Mouse (Mus musculus) intestine, embryonic 16.5 days (tissue): ENCODE data around the gene Ptprs. TPM values are rescaled to one million over a fixed set of nuclear protein-coding genes. Genes with fewer than 3 reads are reported as not detected.

Source experiments
- ATAC-seq: fragments of 200-750 bp; cut with Nextera tagmentation; 2 replicates; pipeline ENCODE4 v1.8.0; 2017; ENCODE audit warnings: moderate TSS enrichment, moderate library complexity
- H3K27ac ChIP-seq: fragments of 300-500 bp; sonication (generic); 2 replicates; pipeline ENCODE4 v1.5.1; 2014; ENCODE audit warnings: mild to moderate bottlenecking, low read length
- H3K27me3 ChIP-seq: fragments of 300-500 bp; sonication (generic); replicated peaks from 2 replicates; pipeline ENCODE4 v1.6.1; 2014; ENCODE audit warnings: low read length, control low read depth, mixed read lengths; ENCODE audit not compliant: control insufficient read depth, insufficient read depth
- H3K36me3 ChIP-seq: fragments of 300-500 bp; sonication (generic); 2 replicates; pipeline ENCODE4 v1.6.1; 2014; ENCODE audit warnings: low read length, control low read depth; ENCODE audit not compliant: control insufficient read depth, insufficient read depth
- H3K4me1 ChIP-seq: fragments of 300-500 bp; sonication (generic); 2 replicates; pipeline ENCODE4 v1.6.1; 2014; ENCODE audit warnings: low read length, control low read depth, mixed read lengths; ENCODE audit not compliant: control insufficient read depth, insufficient read depth
- H3K4me2 ChIP-seq: fragments of 300-500 bp; sonication (generic); 2 replicates; pipeline ENCODE4 v1.6.1; 2014; ENCODE audit warnings: low read depth, low read length, control low read depth
- H3K4me3 ChIP-seq: fragments of 300-500 bp; sonication (generic); 2 replicates; pipeline ENCODE4 v1.5.1; 2014; ENCODE audit warnings: mild to moderate bottlenecking, low read length
- H3K9ac ChIP-seq: fragments of 300-500 bp; sonication (generic); 2 replicates; pipeline ENCODE4 v1.6.1; 2014; ENCODE audit warnings: low read depth, low read length
- H3K9me3 ChIP-seq: fragments of 300-500 bp; sonication (generic); 2 replicates; pipeline ENCODE4 v1.6.1; 2016; ENCODE audit warnings: low read length, control low read depth; ENCODE audit not compliant: control insufficient read depth
- whole genome bisulfite sequencing: fragments of 180-500 bp; shearing (Covaris S2); extraction: QIAGEN DNeasy Blood & Tissue Kit; methylation state at CpG from one replicate; pipeline ENCODE4 v1.1.7; 2014; 5-methylcytosine and 5-hydroxymethylcytosine counted together
- polyA plus RNA-seq: library from polyadenylated mRNA; unstranded; fragments of >200 nt; fragmentation: Nextera tagmentation; extraction: Ambion mirVana; gene quantifications from 2 replicates; pipeline ENCODE4 v1.2.1, GENCODE M21; 2015

Gene Ptprs
- polyA plus RNA-seq, 1 experiment from 2014 or later, result 34.4 TPM

- no peak overlapping the region for H3K9ac ChIP-seq
- H3K4me3 ChIP-seq, result no peak overlapping the region
- no peaks in the 10 kb centered on the region for H3K4me1 ChIP-seq
- peaks cover 5% of the 10 kb centered on the region; the same call in 1 of the 2 replicates for H3K36me3 ChIP-seq
- no peaks in the 10 kb centered on the region for H3K27me3 ChIP-seq
- ATAC-seq, result no peak
- no peak overlapping the region for H3K27ac ChIP-seq
- 84% methylated on average over 6 of the region's 6 CpGs for WGBS
- H3K4me2 ChIP-seq, result no peak overlapping the region
- H3K9me3 ChIP-seq, result no peaks in the 10 kb centered on the region
These were observed 91.4 kb downstream of the Ptprs start for GRCm38 (mm10) chr17:56384903-56385302.

- H3K9ac ChIP-seq, result no peak overlapping the region
- peaks cover 5% of the 10 kb centered on the region; the same call in 1 of the 2 replicates for H3K36me3 ChIP-seq
- H3K4me3 ChIP-seq, result no peak overlapping the region
- no peaks in the 10 kb centered on the region for H3K4me1 ChIP-seq
- H3K9me3 ChIP-seq, result no peaks in the 10 kb centered on the region
- no peak overlapping the region for H3K27ac ChIP-seq
- H3K27me3 ChIP-seq, result no peaks in the 10 kb centered on the region
- 65% methylated on average over 8 of the region's 8 CpGs for WGBS
- ATAC-seq, result peak; percentile 29; the same call in 1 of the 2 replicates
- H3K4me2 ChIP-seq, result no peak overlapping the region
These were observed 93.3 kb downstream of the Ptprs start for GRCm38 (mm10) chr17:56382997-56383396.

GRCm38 (mm10) chr17:56381183-56381582 is 95.1 kb downstream of the Ptprs start:
- H3K4me3 ChIP-seq, result no peak overlapping the region
- no peak overlapping the region for H3K9ac ChIP-seq
- H3K27me3 ChIP-seq, result no peaks in the 10 kb centered on the region
- no peaks in the 10 kb centered on the region for H3K4me1 ChIP-seq
- no peak overlapping the region for H3K27ac ChIP-seq
- H3K9me3 ChIP-seq, result no peaks in the 10 kb centered on the region
- H3K36me3 ChIP-seq, result peaks cover 6% of the 10 kb centered on the region; the same call in 1 of the 2 replicates
- WGBS, result 92% methylated on average over 5 of the region's 5 CpGs
- no peak overlapping the region for H3K4me2 ChIP-seq
- no peak for ATAC-seq

GRCm38 (mm10) chr17:56380286-56380685 is 96.0 kb downstream of the Ptprs start:
- H3K27me3 ChIP-seq, result no peaks in the 10 kb centered on the region
- 0 out of 2 replicates have a peak, but pooled peaks cover 2% of the 10 kb centered on the region for H3K36me3 ChIP-seq
- no peak overlapping the region for H3K9ac ChIP-seq
- 80% methylated on average over 6 of the region's 6 CpGs for WGBS
- H3K4me2 ChIP-seq, result no peak overlapping the region
- no peak overlapping the region for H3K4me3 ChIP-seq
- ATAC-seq, result no peak
- no peaks in the 10 kb centered on the region for H3K4me1 ChIP-seq
- no peaks in the 10 kb centered on the region for H3K9me3 ChIP-seq
- no peak overlapping the region for H3K27ac ChIP-seq

- WGBS, result 76% methylated on average over 6 of the region's 6 CpGs
- H3K36me3 ChIP-seq, result 0 out of 2 replicates have a peak, but pooled peaks cover 2% of the 10 kb centered on the region
- H3K4me3 ChIP-seq, result no peak overlapping the region
- no peak overlapping the region for H3K4me2 ChIP-seq
- no peaks in the 10 kb centered on the region for H3K27me3 ChIP-seq
- H3K9me3 ChIP-seq, result no peaks in the 10 kb centered on the region
- no peak overlapping the region for H3K27ac ChIP-seq
- no peak overlapping the region for H3K9ac ChIP-seq
- no peaks in the 10 kb centered on the region for H3K4me1 ChIP-seq
- no peak for ATAC-seq
These were observed 96.9 kb downstream of the Ptprs start for GRCm38 (mm10) chr17:56379281-56379834.

- 91% methylated on average over 1 of the region's 1 CpGs for WGBS
- no peak for ATAC-seq
- Histone ChIP-seq H3K4me2 (no peak overlapping the region), H3K9me3 (no peaks in the 10 kb centered on the region), H3K36me3 (peaks cover 2% of the 10 kb centered on the region), H3K9ac (no peak overlapping the region), H3K4me1 (no peaks in the 10 kb centered on the region), H3K27me3 (no peaks in the 10 kb centered on the region), H3K4me3 (no peak overlapping the region), H3K27ac (no peak overlapping the region)
These were observed 101.4 kb downstream of the Ptprs start for GRCm38 (mm10) chr17:56374851-56375250.

GRCm38 (mm10) chr17:56373136-56374034 is 102.9 kb downstream of the Ptprs start:
- WGBS, result 69% methylated on average over 17 of the region's 17 CpGs
- Histone ChIP-seq H3K27ac (no peak overlapping the region), H3K27me3 (no peaks in the 10 kb centered on the region), H3K4me3 (no peak overlapping the region), H3K36me3 (peaks cover 2% of the 10 kb centered on the region), H3K4me2 (no peak overlapping the region), H3K9ac (no peak overlapping the region), H3K4me1 (no peaks in the 10 kb centered on the region), H3K9me3 (no peaks in the 10 kb centered on the region)
- no peak for ATAC-seq

- no peaks in the 10 kb centered on the region for H3K9me3 ChIP-seq
- ATAC-seq, result no peak
- H3K4me1 ChIP-seq, result no peaks in the 10 kb centered on the region
- H3K9ac ChIP-seq, result no peak overlapping the region
- no peak overlapping the region for H3K4me2 ChIP-seq
- H3K36me3 ChIP-seq, result peaks cover under 1% of the 10 kb centered on the region
- H3K27me3 ChIP-seq, result no peaks in the 10 kb centered on the region
- H3K27ac ChIP-seq, result no peak overlapping the region
- WGBS, result 64% methylated on average over 4 of the region's 4 CpGs
- H3K4me3 ChIP-seq, result no peak overlapping the region
These were observed 104.2 kb downstream of the Ptprs start for GRCm38 (mm10) chr17:56372109-56372508.

GRCm38 (mm10) chr17:56371029-56371660 is 105.1 kb downstream of the Ptprs start:
- ATAC-seq, result no peak
- Histone ChIP-seq H3K36me3 (no peaks in the 10 kb centered on the region; the same call in none of the 2 replicates), H3K27me3 (no peaks in the 10 kb centered on the region), H3K27ac (no peak overlapping the region), H3K9ac (no peak overlapping the region), H3K4me1 (no peaks in the 10 kb centered on the region), H3K4me2 (no peak overlapping the region), H3K4me3 (no peak overlapping the region), H3K9me3 (no peaks in the 10 kb centered on the region)
- 75% methylated on average over 15 of the region's 15 CpGs for WGBS
